Mouse (Mus musculus) brain, embryonic 14.5 days (tissue): Measurements from ENCODE around the gene Mprip. TPM values are rescaled to one million over a fixed set of nuclear protein-coding genes. Genes with fewer than 3 reads are reported as not detected.

ENCODE experiments used
- DNase-seq: peaks from one replicate; pipeline ENCODE4 v3.0.0-alpha.2; 2011; ENCODE audit warnings: low read depth
- CTCF ChIP-seq: fragments of 200-500 bp; IDR thresholded peaks from 2 replicates; pipeline ENCODE4 v1.5.1; 2012; ENCODE audit warnings: inconsistent platforms, mild to moderate bottlenecking, moderate library complexity, borderline replicate concordance; ENCODE audit not compliant: insufficient read depth, insufficient read length; ENCODE audit errors: extremely low read depth
- POLR2A ChIP-seq: fragments of 200-500 bp; IDR thresholded peaks from 2 replicates; pipeline ENCODE4 v1.6.1; 2012; ENCODE audit warnings: mild to moderate bottlenecking, inconsistent platforms, borderline replicate concordance; ENCODE audit not compliant: poor library complexity, insufficient read depth, insufficient read length, severe bottlenecking; ENCODE audit errors: extremely low read depth
- polyA plus RNA-seq: library from polyadenylated mRNA; depleted of rRNA; stranded (reverse); fragments of >200 nt; gene quantifications from 2 replicates; pipeline ENCODE4 v1.2.3, GENCODE M21; 2012

Mprip gene
- polyA plus RNA-seq, 1 experiment, result 146 TPM

DNA sequence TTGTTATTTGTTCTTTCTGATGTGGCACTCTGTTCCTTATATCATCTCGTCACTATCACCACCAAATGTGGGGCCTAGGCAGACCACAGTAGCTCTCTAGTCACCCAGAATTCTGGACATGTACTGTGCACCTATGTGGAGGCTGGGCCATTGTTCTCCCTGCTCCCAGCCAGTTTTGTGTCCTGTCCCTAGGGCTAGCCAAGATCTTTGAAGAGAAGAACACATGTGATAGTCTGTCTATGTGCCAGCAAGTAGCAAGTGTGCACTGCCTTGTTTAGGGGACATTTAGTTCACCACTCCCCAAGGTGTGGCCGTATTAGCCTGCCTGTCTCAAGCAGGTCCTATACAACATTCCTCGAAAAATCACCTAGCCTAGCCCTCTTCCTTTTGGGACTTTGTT lies 87.9 kb downstream of the Mprip start:
- no peak for DNase-seq
- TF ChIP-seq CTCF (no peak), POLR2A (no peak)

DNA sequence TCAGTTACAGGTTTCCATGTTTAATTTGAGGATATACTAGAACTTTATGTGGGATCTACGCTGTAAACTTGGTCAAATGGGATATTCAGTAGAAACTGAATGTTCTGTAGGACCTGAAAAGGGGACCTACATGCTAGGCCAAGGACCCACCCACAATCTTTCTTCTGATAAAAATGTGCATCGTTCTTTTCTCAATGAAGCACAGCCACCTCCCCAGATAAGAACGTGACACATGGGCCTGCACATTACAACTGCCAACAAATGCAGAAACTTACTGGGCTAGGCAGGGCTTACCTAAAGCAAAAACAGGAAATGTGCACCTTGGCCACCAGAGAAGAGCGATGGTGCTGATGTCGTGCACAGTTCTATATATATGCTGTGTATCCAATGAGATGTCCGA lies 93.4 kb downstream of the Mprip start:
- no peak for TF ChIP-seq POLR2A
- no peak for TF ChIP-seq CTCF

DNA sequence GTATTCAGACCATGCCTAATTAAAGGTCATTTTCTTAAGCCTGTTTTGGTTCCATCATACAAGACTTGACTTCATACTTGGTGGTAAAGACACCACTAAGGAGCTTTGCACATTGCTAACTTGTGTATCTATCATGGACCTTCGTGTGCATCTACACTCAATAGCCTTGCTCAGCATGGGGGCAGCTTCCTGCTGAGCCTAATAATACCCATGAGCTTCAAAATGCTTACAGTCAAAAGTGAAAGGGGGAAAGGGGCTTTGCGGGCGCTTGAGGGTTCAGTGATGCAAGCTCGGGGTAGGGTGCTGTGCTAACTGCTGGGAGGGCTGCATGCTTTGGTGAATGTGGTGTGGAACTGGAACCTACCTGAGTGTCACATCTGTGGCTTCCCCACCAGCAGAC lies 95.2 kb downstream of the Mprip start:
- DNase-seq, result no peak
- TF ChIP-seq POLR2A (no peak), CTCF (no peak)

More for the DNA sequence above, 93.4 kb downstream of the Mprip start:
- DNase-seq, result no peak

DNA sequence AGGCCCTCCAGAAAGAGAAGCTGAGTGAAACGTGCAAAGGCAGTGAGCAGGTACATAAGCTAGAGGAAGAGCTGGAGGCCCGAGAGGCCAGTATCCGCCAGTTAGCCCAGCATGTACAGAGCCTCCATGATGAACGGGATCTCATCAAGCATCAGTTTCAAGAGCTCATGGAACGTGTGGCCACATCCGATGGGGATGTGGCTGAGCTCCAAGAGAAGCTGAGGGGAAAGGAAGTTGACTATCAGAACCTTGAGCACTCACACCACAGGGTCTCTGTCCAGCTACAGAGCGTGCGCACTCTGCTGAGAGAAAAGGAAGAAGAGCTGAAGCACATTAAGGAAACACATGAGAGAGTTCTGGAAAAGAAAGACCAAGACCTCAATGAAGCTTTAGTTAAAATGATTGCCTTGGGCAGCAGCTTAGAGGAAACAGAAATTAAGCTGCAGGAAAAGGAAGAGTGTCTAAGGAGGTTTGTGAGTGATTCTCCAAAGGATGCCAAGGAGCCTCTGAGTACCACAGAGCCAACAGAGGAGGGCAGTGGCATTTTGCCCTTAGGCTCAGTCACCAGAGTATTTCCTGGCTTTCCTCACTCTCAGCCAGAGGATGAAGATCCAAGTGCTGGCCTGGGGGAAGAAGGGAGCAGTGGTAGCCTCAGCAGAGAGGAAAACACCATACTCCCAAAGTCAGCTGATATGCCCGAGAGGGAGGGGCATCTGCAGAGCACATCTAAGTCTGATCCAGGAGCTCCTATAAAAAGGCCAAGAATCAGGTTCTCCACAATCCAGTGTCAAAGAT lies 97.3 kb downstream of the Mprip start:
- no peak for DNase-seq
- TF ChIP-seq CTCF (no peak), POLR2A (no peak)

DNA sequence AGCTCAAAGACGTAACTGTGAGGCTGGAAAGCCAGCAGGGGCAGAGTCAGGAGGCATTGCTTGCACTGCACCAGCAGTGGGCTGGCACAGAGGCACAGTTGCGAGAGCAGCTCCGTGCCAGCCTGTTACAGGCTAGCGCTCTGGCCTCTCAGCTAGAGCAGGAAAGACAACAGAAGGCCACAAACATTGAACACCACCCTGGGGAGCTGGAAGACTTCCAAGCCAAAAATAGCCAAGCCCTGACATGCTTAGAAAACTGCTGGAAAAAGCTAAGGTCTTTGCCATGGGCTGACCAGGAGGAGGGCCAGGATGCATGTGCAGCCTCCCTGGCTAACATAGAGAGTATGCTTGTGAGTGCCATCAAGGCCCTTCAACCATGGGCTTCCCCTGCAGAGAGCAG lies 98.1 kb downstream of the Mprip start:
- DNase-seq, result peak; percentile 56

DNA sequence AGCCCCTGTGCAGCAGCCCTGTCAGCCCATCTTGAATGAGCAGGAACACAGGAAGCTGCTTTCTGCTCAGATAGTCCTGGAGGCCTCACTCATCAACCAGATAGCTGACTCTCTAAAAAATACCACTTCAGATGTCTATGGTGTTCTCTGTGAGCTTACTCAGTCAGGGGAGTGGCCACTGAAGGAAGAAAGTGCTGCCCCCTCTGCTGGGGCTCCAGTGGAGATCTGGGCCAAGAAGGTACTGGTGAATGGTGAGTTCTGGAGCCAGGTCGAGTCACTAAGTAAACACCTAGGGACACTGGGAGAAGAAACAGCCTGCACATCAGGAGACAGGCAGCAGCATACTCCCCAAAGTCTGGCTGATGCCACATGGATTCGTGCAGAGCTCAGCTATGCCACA lies 98.5 kb downstream of the Mprip start:
- TF ChIP-seq CTCF (no peak), POLR2A (no peak)
- no peak for DNase-seq

More for the DNA sequence above, 98.1 kb downstream of the Mprip start:
- TF ChIP-seq CTCF (no peak), POLR2A (no peak)

DNA sequence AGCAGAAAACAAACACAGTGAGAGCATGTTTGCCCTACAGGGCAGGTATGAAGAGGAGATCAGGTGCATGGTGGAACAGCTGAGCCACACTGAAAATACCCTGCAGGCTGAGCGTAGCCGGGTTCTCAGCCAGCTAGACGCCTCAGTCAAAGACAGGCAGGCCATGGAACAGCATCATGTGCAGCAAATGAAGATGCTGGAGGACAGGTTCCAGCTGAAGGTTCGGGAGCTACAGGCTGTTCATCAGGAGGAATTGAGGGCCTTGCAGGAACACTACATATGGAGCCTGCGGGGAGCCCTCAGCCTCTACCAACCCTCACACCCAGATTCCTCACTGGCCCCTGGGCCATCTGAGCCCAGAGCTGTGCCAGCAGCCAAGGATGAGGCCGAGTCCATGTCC lies 99.7 kb downstream of the Mprip start:
- no peak for DNase-seq
- TF ChIP-seq CTCF (no peak), POLR2A (no peak)

DNA sequence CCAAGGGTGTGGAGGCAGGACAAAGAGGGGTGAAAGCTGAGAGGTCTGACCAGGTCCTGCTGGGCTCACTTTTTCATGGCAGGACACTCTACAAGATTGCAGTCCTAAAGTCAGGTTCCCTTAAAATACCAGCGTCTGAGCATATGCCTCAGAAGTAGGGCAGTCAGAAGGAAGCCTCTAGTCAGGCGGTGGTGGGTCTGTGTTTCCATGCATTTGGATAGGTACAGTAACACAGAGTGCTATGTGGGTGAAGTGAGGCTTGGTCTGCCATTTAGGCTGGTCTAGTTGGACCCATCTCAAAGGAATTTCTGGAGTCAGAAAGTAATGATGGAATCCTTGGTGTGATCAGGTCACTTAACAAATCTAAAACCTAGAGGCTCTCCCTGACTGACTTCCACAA lies 108.2 kb downstream of the Mprip start:
- no peak for DNase-seq

DNA sequence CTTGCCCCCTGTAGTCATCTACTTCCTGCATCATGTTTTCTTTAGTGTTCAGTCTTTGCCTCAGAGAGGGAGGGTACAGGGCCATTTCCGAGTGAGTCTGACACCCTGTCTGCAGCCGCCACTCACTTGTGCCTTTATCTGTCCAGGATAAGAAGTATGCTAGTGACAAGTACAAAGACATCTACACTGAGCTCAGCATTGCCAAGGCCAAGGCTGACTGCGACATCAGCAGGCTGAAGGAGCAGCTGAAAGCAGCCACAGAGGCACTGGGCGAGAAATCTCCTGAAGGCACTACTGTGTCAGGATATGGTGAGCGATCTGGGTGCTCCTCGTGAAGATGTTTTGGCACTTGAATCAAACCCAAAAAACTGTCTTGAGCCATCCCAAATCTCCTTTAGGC lies 108.6 kb downstream of the Mprip start:
- no peak for DNase-seq
- TF ChIP-seq POLR2A (no peak), CTCF (no peak)

More for the DNA sequence above, 108.2 kb downstream of the Mprip start:
- no peak for TF ChIP-seq POLR2A
- TF ChIP-seq CTCF, result no peak

DNA sequence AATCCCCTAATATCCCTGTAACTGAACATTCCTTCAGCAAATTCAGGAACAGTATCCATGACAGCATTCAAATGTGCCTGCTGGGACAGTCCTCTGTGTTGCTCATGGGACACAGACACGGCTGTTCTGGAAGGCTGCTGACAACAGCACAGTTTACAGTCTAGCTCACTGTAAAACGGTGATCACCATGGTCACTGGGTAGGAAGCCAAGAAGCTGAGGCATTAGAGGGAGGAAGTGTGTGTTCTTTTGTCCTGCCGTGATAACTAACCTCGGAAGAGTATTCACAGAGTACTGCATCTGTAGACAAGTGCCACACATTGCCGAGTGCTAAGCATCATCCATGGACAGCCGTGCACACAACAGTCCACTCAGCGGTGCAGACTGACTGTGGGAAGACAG lies 109.6 kb downstream of the Mprip start:
- no peak for TF ChIP-seq CTCF
- TF ChIP-seq POLR2A, result no peak
- peak; percentile 35 for DNase-seq

DNA sequence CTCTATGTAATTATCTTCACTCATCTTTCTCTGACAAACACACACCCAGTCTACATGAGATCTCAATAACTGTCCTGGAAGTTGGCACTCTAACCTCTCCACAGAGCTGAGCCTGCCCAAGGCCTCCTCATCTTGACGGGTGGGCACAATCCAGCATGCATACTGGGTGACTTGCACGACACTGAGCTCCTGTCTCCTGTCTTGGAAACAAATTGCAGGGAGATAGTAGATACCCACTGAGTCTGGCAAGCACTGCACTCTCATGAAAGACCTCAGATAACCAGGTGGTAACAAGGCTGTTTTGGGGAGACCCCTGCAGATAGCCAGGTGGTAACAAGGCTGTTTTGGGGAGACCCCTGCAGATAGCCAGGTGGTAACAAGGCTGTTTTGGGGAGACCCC lies 111.2 kb downstream of the Mprip start:
- TF ChIP-seq POLR2A (no peak), CTCF (no peak)
- no peak for DNase-seq

DNA sequence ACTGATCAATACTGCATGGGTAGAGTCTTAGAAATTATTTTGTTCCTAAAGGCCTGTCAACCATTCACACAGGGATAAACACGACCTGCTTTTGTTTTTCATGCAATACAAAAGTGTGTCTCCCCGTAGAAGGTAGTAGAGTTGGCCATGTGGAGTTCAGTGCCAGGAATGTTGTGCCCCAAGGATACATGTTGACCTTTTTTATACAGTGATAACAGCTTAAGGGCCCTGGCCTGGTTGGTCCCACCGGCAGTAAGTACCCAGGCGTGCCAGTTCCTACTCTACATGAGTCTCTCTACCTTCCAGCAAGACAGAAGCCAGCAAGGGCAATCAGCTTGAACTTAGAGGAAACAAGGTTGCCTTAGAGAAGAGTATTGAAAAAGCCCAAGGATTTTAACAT lies 111.8 kb downstream of the Mprip start:
- TF ChIP-seq POLR2A (no peak), CTCF (no peak)
- no peak for DNase-seq

DNA sequence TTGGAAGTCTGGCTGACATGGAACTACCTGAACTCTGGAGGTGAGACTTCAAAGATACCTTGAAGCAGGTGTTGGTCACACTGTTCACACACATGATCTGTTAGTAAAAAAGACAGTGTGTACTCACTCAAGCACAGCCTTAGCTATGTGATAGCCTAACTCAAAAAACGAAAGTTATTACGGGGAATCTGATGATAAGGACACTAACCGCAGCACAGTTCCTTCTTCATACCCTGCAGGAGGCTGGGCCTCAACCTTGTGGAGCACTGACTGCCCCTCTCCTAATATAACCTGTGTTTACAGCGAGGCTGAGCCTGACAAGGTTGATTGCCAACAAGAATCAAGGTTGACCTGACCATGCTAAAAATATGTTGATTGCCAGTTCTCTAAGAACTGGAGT lies 113.4 kb downstream of the Mprip start:
- no peak for DNase-seq
- TF ChIP-seq POLR2A (no peak), CTCF (no peak)
